Mouse (Mus musculus): ENCODE results near the gene Syne3.

Gene Syne3

GRCm38 (mm10) chr12:104959966-104960365, 49.6 kb downstream of the Syne3 start:
- DNase-seq, result no peak

GRCm38 (mm10) chr12:104958263-104958662, 51.3 kb downstream of the Syne3 start:
- no peak for DNase-seq

- DNase-seq, result no peak
These were observed 52.4 kb downstream of the Syne3 start for GRCm38 (mm10) chr12:104957165-104957564.

GRCm38 (mm10) chr12:104956406-104956805, 53.2 kb downstream of the Syne3 start:
- DNase-seq, result no peak

- peak; percentile 91 for DNase-seq
These were observed 54.4 kb downstream of the Syne3 start for GRCm38 (mm10) chr12:104955003-104955800.

GRCm38 (mm10) chr12:104953941-104954340, 55.7 kb downstream of the Syne3 start:
- peak; percentile 34 for DNase-seq

GRCm38 (mm10) chr12:104952458-104952857, 57.2 kb downstream of the Syne3 start:
- DNase-seq, result peak; percentile 35

- DNase-seq, result no peak
These were observed 61.7 kb downstream of the Syne3 start for GRCm38 (mm10) chr12:104947911-104948310.

- no peak for DNase-seq
These were observed 63.4 kb downstream of the Syne3 start for GRCm38 (mm10) chr12:104946231-104946630.

- DNase-seq, result peak; percentile 58
These were observed 69.1 kb downstream of the Syne3 start for GRCm38 (mm10) chr12:104940466-104940865.

GRCm38 (mm10) chr12:104940027-104940386, 69.6 kb downstream of the Syne3 start:
- no peak for DNase-seq

GRCm38 (mm10) chr12:104939372-104940026, 70.1 kb downstream of the Syne3 start:
- DNase-seq, result peak; percentile 93

GRCm38 (mm10) chr12:104938935-104939334, 70.7 kb downstream of the Syne3 start:
- DNase-seq, result peak; percentile 85

- DNase-seq, result no peak
These were observed 73.4 kb downstream of the Syne3 start for GRCm38 (mm10) chr12:104936223-104936622.

GRCm38 (mm10) chr12:104935144-104935543, 74.5 kb downstream of the Syne3 start:
- no peak for DNase-seq

GRCm38 (mm10) chr12:104933800-104934199, 75.8 kb downstream of the Syne3 start:
- DNase-seq, result no peak

GRCm38 (mm10) chr12:104933217-104933616, 76.4 kb downstream of the Syne3 start:
- DNase-seq, result no peak

- DNase-seq, result no peak
These were observed 83.8 kb downstream of the Syne3 start for GRCm38 (mm10) chr12:104925765-104926164.

GRCm38 (mm10) chr12:104925035-104925434, 84.6 kb downstream of the Syne3 start:
- DNase-seq, result no peak

- no peak for DNase-seq
These were observed 85.1 kb downstream of the Syne3 start for GRCm38 (mm10) chr12:104924546-104924945.

GRCm38 (mm10) chr12:104923948-104924388, 85.6 kb downstream of the Syne3 start:
- DNase-seq, result no peak

- DNase-seq, result no peak
These were observed 87.0 kb downstream of the Syne3 start for GRCm38 (mm10) chr12:104922647-104923046.

- DNase-seq, result no peak
These were observed 88.5 kb downstream of the Syne3 start for GRCm38 (mm10) chr12:104921071-104921470.

- no peak for DNase-seq
These were observed 90.4 kb downstream of the Syne3 start for GRCm38 (mm10) chr12:104919247-104919646.
